In genomic region chr6:146884851-146885250, GRCm38 (mm10) we compare ENCODE assay signal across 12 mouse cellular contexts. TPM values are rescaled to one million over a fixed set of nuclear protein-coding genes. Genes with fewer than 3 reads are reported as not detected.
A peak's percentile ranks its signal among the peaks of the same experiment; 100 is the strongest.
DNase-seq lines count a peak whose midpoint lies in the region; ATAC-seq lines count a peak whose summit lies in the region.
"Had no signal": no experiment of that assay in that cellular context is flagged by ENCODE, and none has a peak within 500 bp of the region (broad histone marks: within the 10 kb centered on the region; RNA-seq: fewer than 3 reads in every experiment).

No protein-coding gene starts in this region.

- no peak overlapping the region for H3K4me3 ChIP-seq in forebrain, embryonic 10.5 days
- no peak overlapping the region for H3K4me3 ChIP-seq in forebrain, embryonic 12.5 days (replicated peaks)
- H3K4me3 ChIP-seq in heart, embryonic 15.5 days = no peak overlapping the region

- H3K4me1 ChIP-seq in forebrain, embryonic 10.5 days = peaks cover 58% of the 10 kb centered on the region
- H3K4me1 ChIP-seq in forebrain, embryonic 12.5 days = peaks cover 16% of the 10 kb centered on the region; the same call in 1 of the 2 replicates
- H3K4me1 ChIP-seq in heart, embryonic 15.5 days (replicated peaks) = peaks cover 21% of the 10 kb centered on the region

- H3K36me3 ChIP-seq in forebrain, embryonic 10.5 days (replicated peaks) = no peaks in the 10 kb centered on the region
- H3K36me3 ChIP-seq in forebrain, embryonic 12.5 days (replicated peaks) = no peaks in the 10 kb centered on the region
- H3K36me3 ChIP-seq in heart, embryonic 15.5 days = no peaks in the 10 kb centered on the region

- H3K27me3 ChIP-seq in forebrain, embryonic 10.5 days (ENCODE audit: poor library complexity, severe bottlenecking) = no peaks in the 10 kb centered on the region
- H3K27me3 ChIP-seq in forebrain, embryonic 12.5 days = no peaks in the 10 kb centered on the region
- H3K27me3 ChIP-seq in heart, embryonic 15.5 days = no peaks in the 10 kb centered on the region

- H3K9ac ChIP-seq in forebrain, embryonic 12.5 days = no peak overlapping the region
- H3K9ac ChIP-seq in heart, embryonic 15.5 days = no peak overlapping the region

- H3K27ac ChIP-seq in forebrain, embryonic 10.5 days = peak overlapping the region; percentile 40
- H3K27ac ChIP-seq in forebrain, embryonic 12.5 days = no peak overlapping the region
- 0 out of 2 replicates have a peak overlapping the region, but pooled peaks have one; percentile 4 for H3K27ac ChIP-seq in heart, embryonic 15.5 days

- no peaks in the 10 kb centered on the region for H3K9me3 ChIP-seq in forebrain, embryonic 10.5 days
- H3K9me3 ChIP-seq in forebrain, embryonic 12.5 days = no peaks in the 10 kb centered on the region
- H3K9me3 ChIP-seq in heart, embryonic 15.5 days (replicated peaks) = no peaks in the 10 kb centered on the region

- ATAC-seq in forebrain, embryonic 12.5 days (ENCODE audit: low FRiP score) = no peak
- no peak for ATAC-seq in heart, embryonic 15.5 days (replicated peaks; ENCODE audit: insufficient number of reproducible peaks, insufficient read depth, low FRiP score, low read depth)

- H3K4me2 ChIP-seq in forebrain, embryonic 12.5 days = no peak overlapping the region
- H3K4me2 ChIP-seq in heart, embryonic 15.5 days = no peak overlapping the region

- no peak for DNase-seq in forebrain, embryonic 10.5 days (ENCODE audit: extremely low spot score, low spot score)
- DNase-seq in ovary, adult 18-20 months (ENCODE audit: low spot score) = peak; percentile 49
- no peak for DNase-seq in ovary, postnatal 10 days (ENCODE audit: low spot score)
- DNase-seq in lung, postnatal 36 days = peak; percentile 68
- no peak for DNase-seq in thymus, postnatal 0 days (ENCODE audit: low spot score)
- DNase-seq in adrenal gland, adult 2 months = no peak
- DNase-seq: cerebellum, adult 2 months had no signal

- 39% methylated on average over 4 of the region's 4 CpGs for WGBS in forebrain, embryonic 10.5 days
- WGBS in forebrain, embryonic 12.5 days = 47% methylated on average over 4 of the region's 4 CpGs
- 16% methylated on average over 4 of the region's 4 CpGs for WGBS in heart, embryonic 15.5 days

RNA-seq across cellular contexts. Expression of gene Ppfibp1, which starts 3.4 kb away (rescaled TPM):
- 30.0 and 32.5 TPM in 2 replicates for polyA plus RNA-seq in forebrain, embryonic 10.5 days (2016; fragmentation: Nextera tagmentation; extraction: Ambion mirVana)
- polyA plus RNA-seq in forebrain, embryonic 12.5 days (2016; fragmentation: Nextera tagmentation; extraction: Ambion mirVana) = 24.9 and 29.9 TPM in 2 replicates
- 50.5 and 50.8 TPM in 2 replicates for polyA plus RNA-seq in heart, embryonic 15.5 days (2015; fragmentation: Nextera tagmentation; extraction: Ambion mirVana)
- polyA plus RNA-seq in thymus, postnatal 0 days (2015; fragmentation: Nextera tagmentation; extraction: Ambion mirVana) = 7.2 and 9.2 TPM in 2 replicates
- total RNA-seq in adrenal gland, adult 2 months (2021) = 10 to 100 TPM; 78.9 to 99.7 TPM
- polyA plus RNA-seq in adrenal gland, adult 2 months (2012; rRNA removed) = 10.8 and 12.9 TPM in 2 replicates

RNA-seq across cellular contexts. Expression of gene Smco2, which starts 34.9 kb away (rescaled TPM):
- not detected in 2 replicates for polyA plus RNA-seq in forebrain, embryonic 10.5 days (2016; fragmentation: Nextera tagmentation; extraction: Ambion mirVana)
- not detected in 2 replicates for polyA plus RNA-seq in forebrain, embryonic 12.5 days (2016; fragmentation: Nextera tagmentation; extraction: Ambion mirVana)
- polyA plus RNA-seq in heart, embryonic 15.5 days (2015; fragmentation: Nextera tagmentation; extraction: Ambion mirVana) = 0.53 TPM in 1 of 2 replicates, not detected in the other
- polyA plus RNA-seq in thymus, postnatal 0 days (2015; fragmentation: Nextera tagmentation; extraction: Ambion mirVana) = not detected in 2 replicates
- not detected for total RNA-seq in adrenal gland, adult 2 months (2021)
- polyA plus RNA-seq in adrenal gland, adult 2 months (2012; rRNA removed) = not detected in 2 replicates
- total RNA-seq: liver, adult 2 months had no signal
- polyA plus RNA-seq: cerebellum, adult 2 months; large intestine, adult 2 months; small intestine, adult 2 months had no signal

Comparison
In these comparisons a context has a peak if more than half of its experiments do, and no peak if none do; other contexts are left out.
1. DNase-seq: peak in ovary, adult 18-20 months (single experiment) and lung, postnatal 36 days (single experiment); none in forebrain, embryonic 10.5 days (single experiment), ovary, postnatal 10 days (single experiment), thymus, postnatal 0 days (single experiment) and adrenal gland, adult 2 months (single experiment).